Mouse (Mus musculus) A20 (cell line): ENCODE results near the gene Cd82.

Experiments used
- DNase-seq: peaks from one replicate; pipeline ENCODE4 v3.0.0-alpha.2; 2011; ENCODE audit warnings: low read depth, low spot score

The Cd82 gene

GRCm38 (mm10) chr2:93415281-93415680 lies 47.7 kb downstream of the Cd82 start:
- peak; percentile 62 for DNase-seq

GRCm38 (mm10) chr2:93414163-93414562 lies 48.8 kb downstream of the Cd82 start:
- no peak for DNase-seq

- DNase-seq: peak; percentile 64
These were observed 49.4 kb downstream of the Cd82 start for GRCm38 (mm10) chr2:93413367-93414014.

GRCm38 (mm10) chr2:93412101-93412500 lies 50.8 kb downstream of the Cd82 start:
- peak; percentile 23 for DNase-seq

GRCm38 (mm10) chr2:93410899-93411570 lies 51.9 kb downstream of the Cd82 start:
- DNase-seq: peak; percentile 54

DNA sequence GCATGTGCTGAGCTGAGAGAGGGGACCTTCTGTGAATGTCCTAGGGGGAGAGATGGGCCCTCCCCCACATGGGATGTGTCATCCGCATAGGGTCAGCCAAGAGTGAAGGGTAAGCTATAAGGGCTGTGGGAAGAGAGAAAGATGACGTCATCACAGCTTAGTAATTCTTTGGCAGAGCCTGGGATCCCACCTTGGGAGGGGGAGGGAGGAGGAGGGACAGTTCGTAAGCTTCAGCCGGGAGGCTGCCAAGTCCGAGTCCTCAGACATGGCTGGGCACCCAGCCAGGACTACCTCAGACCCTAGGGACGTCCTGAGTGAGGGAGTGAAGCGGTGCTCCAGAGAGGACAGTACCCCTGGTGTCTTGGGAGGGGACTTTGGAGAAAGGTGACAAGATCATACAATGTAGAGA lies 57.9 kb downstream of the Cd82 start:
- DNase-seq: no peak

- peak; percentile 20 for DNase-seq
These were observed 58.8 kb downstream of the Cd82 start for GRCm38 (mm10) chr2:93404169-93404568.

- no peak for DNase-seq
These were observed 59.7 kb downstream of the Cd82 start for GRCm38 (mm10) chr2:93403267-93403666.

GRCm38 (mm10) chr2:93391198-93391597 lies 71.7 kb downstream of the Cd82 start:
- DNase-seq: no peak

DNA sequence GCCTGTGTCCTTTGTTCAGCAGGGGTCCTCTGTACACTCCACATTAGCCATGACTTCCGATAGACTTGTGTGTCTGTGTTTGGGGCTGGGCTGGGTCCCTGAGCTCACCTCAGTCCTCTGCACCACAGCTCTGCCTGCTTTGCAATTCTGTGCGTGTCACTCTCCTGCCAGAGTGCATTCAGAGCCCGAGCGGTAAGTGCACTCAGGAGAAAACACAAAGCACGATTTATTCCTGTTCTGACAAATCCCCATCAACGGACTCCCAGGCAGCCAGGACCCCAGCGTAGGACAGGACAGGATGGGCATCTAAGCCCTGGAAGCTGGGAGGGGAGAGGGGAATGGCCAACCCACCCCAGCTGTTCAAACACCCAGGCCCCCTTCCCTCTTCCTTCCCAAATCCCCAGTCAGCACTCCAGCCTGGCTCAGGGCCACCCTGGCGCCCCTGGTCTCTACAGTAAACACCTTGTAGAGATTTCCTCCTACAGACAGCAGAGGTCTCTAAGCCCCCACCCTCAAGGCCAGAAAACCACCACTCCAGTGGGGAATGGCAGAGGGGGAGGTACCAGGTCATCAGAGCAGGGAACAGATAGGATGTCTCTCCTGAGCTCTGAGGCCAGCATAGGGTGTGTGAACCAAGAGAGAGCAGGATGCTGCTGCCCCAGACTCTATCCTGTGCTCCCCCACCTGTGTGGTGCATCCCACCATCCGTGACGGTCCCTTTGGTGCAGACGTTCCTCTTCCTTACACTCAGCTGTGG lies 72.6 kb downstream of the Cd82 start:
- no peak for DNase-seq

DNA sequence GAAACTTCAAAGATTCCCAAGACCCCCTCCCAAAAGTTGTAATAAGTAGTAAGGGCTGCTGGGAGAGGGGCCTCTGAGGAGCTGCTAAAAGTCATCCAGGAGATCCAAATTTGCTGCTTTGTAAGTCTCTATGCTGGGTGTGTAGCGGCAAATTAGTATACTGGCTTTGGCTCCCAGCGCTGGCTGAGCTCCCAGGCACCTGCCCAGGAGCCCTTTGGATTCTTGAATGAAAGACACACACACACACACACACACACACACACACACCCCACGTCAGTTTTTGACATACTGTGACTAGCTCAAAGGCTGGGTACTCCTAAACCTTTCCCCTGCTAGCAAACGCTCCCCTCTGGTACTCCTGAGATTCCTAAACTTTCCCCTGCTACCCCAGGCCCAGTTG lies 76.0 kb downstream of the Cd82 start:
- no peak for DNase-seq

GRCm38 (mm10) chr2:93383831-93384230 lies 79.1 kb downstream of the Cd82 start:
- DNase-seq: no peak

DNA sequence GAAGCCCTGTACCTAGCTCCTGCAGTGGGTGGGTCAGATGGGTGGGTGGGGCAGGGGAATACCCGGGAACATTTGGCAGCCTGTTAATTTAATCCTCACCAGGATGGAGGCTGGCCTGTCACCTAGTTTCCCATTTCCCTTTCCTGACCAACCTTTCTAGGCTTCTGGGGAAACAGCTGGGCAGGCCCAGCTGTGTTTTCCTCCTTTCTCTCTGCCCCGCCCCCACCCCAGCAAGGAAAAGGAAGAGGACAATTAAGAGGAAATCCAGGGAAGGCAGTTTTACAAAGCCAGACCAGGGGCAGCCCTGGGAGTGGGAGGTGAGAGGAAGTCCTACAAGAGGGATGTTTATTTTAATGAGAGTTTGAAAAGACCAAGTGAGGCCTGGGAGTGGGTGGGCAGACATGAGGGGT lies 82.3 kb downstream of the Cd82 start:
- DNase-seq: no peak

GRCm38 (mm10) chr2:93377797-93378196 lies 85.1 kb downstream of the Cd82 start:
- no peak for DNase-seq

DNA sequence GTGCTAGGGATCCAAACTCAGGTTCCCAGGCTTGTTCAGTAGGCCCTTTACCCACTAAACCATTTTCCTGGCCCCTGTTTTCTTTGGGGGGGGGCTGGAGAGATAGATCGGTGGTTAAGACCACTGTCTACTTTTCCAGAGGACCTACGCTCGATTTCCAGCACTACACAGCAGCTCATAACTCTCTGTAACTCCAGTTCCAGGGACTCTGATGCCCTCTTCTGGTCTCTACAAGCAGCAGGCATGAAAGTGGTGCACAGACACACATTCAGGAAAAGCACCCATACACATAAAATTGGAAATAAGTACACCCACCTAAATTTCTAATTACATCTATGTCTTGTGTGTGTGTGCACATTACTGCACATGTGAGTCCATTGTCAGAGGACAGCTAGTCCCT lies 85.8 kb downstream of the Cd82 start:
- no peak for DNase-seq

DNA sequence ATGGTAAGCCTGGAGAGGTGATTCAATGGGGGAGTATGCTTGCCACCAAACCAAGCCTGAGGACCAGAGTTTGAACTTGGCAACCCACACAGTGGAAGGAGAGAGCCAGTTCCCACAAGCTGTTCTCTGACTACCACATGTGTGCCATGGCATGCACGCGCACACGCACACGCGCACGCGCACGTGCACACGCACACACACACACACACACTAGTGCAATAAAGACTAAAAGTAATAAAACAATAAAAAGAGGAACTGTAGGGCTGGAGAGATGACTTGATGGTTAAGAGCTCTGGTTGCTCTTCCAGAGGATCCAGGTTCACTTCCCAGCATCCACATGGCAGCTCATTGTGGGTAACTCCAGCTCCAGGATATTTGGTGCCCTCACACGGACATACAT lies 90.1 kb downstream of the Cd82 start:
- no peak for DNase-seq

GRCm38 (mm10) chr2:93372097-93372571 lies 90.8 kb downstream of the Cd82 start:
- no peak for DNase-seq
